Mouse (Mus musculus): ENCODE measurements around the gene Rbm3.

Rbm3 gene

DNA sequence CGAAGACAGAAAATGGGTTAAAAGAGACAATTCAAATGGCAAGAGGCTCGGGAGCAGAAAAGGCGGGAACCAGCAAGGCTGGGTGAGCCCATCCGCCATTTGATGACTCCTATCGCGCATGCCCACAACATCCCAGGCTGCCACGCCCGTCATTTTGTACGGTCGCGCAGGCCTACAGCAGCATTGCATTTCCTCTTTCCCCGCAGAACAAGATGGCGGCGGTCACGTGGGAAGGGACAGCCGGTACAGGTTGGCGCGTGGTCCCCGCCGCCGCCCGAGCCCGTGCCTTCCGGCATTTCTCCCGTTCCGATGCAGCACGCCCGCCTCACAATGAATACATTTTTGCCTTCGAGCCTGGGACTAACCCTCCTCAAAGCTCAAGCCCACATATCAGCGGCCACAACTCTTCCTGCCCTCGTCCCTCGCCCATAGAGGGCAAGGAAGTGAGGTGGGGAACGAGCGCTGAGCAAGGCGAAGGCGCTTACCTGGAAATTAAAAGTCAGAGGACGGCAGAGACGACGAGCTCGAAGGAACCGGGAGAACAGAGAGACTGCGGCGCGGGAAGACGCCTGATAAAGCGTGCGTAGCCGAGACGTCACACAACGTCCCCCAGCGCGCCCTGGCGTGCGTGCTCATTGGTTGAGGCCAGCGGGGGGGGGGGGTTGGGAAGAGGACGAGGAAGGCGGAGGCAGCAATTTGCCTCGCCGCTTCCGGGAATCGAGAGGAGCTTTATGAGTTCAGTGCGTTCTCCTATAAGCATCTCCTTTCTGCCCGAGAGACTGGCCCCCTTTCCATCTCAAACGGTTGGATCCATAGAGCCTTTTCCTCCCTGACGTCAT lies at the start of gene Rbm3:
TSS of gene Rbm3 (minus strand) at position 728 of the 839 bp plus-strand sequence.
- no peak for DNase-seq (ENCODE audit: extremely low read depth, low read depth, low spot score)

DNA sequence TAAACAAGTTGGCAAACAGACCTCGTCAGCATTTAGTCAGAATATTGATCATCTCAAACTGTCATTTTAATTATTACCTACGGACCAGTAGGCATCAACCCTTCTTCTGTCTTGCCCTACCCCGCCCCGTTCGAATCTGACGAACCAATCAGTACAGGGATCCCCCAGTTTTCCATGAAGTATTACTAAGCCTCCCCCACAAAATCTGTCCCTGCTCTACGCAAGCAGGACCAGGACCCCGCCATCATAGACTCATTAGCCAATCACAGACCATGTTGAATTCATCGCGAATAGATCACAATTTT lies 47.7 kb upstream of the Rbm3 start, which contains the start of gene Ebp:
TSS of gene Ebp (minus strand) at position 94 of the 305 bp plus-strand sequence.
- DNase-seq (ENCODE audit: extremely low read depth, low read depth, low spot score): no peak

DNA sequence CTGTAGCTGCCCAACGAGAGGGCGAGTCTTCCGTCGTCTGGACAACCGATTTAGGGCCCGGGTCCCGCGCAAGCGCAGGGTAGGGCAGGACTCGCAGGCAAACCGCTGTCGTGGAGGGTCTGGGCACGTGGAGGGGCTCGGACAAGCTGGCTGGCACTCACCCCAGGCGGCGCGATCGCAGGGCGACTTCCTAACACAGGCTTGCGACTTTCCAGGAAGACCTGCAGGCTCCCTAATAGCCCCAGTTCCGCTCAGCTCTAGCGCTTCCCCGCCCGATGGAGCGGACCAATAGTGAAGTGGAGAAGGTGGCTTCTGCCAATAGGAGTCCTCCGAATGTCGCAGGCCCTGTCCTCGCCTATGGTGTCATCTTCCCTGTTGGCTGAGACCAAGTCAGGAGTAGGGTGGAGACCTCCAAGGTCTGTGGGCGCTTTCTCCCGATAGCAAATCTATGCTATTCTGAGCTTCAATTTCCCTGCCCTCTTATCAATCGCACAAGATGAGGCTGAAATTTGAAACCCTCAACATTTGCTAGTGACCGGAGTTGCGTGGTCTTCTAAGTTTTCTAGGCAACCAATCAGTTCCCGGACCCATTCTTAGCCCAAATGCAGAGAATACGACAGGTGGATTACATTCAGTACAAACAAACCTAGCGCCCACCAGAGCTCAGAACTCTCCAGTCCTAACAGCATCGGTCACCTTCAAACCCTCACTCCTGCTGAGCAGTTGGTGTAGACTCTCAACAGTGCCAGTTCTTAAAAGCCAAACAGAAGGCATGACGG lies 47.1 kb upstream of the Rbm3 start:
- DNase-seq (ENCODE audit: extremely low read depth, low read depth, low spot score): no peak

DNA sequence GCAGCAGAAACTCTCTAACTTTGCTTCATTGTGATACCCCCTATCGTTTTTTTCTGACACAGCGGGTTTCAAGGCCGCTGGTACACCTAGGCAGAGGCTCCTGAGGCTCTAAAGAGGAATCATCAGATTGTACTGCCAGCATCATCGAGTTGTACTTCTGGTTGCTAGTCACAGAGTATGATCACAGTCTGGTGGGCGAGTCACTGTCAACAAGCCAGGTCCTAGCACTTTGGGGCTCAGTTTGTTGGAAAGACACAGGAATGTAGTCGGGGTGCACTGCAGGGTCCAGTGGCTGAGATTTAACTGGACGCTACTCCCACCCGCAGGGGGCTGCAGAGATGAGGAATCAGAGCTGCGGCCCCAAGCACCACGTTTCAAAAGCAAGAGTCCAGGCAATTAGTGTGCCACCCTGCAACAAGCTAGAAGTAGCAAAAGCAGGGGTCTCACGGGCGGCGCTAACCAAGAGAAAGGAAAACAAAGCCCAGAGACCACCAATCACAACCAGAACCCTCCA lies 46.5 kb upstream of the Rbm3 start:
- DNase-seq (ENCODE audit: extremely low read depth, low read depth, low spot score): no peak

DNA sequence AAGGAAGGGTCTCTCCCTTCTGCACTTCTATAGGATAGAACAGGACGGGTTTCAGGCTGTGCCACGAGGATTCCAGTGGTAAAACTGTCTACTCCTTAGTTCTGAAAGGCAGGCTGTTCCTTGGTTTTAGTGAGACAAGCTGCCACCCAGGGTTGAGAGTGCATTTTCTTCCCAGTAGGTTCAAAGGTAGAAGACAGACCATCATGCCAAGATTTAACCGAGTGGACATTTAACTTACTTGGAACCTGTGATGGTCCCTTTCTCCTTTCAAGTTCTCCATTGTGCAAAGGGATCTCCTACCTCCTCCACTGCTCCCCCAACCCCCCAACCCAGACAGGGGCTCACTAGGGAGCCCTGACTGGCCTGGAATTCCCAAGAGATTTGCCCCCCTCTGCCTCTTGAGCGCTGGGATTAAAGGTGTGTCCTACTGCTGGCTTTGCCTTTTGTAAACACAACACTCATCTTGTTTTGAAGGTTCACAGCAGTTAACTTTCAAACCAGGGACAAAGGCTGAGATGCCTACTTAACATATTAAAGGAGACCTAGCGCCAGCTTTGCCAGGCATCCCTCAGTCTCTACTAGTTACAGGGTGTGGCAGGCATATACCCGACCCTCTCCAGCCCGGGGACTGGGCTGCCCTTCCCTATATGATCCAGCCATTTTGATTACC lies 37.3 kb upstream of the Rbm3 start:
- DNase-seq (ENCODE audit: extremely low read depth, low read depth, low spot score): no peak

DNA sequence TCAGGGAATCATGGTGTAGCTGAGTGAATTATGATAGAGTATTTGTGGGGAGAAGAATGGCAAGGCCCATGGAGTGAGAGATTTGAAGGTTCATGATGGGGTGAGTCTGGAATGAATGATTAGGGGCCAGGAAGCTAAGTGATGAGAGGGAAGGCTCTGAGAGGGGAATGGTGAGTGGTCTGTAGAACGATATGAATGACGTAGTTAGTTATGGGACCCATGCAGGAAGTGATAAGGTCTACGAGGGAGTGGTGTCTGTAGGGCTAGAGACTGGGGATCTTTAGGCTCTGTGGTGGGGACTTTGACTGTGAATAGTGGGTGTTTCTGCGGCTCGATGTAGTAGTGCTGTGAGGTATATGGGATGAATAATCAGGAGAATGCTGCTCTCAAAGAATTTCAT lies 34.0 kb upstream of the Rbm3 start:
- DNase-seq (ENCODE audit: extremely low read depth, low read depth, low spot score): no peak

DNA sequence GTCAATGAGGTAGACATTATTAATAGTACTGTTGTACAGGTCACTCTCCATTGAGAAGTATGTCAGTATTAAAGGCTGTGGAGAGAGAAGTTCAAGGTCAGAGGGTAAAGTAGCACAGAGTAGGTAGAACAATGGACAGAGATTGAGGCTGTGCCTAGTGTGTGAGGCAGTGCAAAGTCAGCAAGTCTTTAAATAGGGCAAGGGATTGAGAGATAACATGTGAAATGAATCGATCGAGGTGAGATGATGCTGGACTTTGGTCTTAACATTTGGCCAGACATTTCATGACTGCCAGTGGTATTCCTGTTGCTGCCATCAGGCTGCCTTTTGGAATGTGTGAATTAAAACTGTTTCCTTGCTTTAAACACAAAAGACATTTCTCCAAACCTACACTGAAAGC lies 33.2 kb upstream of the Rbm3 start:
- DNase-seq (ENCODE audit: extremely low read depth, low read depth, low spot score): no peak

DNA sequence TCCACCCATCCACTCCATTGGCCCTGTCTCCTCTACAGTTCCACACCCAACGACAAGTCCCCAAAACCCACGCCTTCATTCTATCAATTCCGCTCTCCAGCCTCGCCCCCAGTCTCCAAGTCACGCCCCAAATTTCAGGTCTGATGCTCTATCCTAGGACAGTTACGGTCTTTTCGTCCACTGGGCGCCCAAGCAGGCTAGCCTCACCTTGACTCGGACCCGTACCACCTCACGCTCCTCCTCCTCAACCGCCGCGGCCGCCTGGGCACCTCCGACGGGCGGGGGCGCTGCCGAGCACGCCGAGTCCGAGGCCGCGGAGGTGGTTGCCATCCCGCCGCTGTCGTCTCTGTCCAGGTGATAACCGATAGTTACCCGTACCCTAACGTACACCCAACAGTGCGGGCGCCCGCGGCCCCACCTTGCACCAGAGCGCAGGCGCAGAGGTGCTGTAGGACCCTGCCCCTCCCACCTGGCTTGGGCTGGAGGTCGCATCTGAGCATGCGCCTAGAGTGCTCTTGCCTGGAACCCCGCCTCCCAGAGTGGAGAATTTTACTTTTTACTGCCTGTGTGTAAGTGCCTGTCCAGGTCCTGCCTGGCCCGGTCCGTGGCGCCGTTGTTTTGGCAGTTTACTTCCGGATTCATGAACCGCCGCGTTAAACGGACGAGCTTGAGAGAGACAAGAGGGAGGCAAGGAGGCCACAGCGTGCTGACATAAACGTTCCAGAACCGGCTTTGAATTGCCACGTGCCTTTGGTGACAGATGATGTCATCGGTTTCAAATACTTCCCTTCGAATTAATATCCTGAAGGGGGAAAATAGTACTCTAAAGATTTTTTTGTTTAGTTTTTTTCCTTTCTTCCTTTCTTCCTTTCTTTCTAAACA lies 30.1 kb upstream of the Rbm3 start, which contains the start of gene Tbc1d25:
TSS of gene Tbc1d25 (minus strand) at position 678 of the 882 bp plus-strand sequence.
- DNase-seq (ENCODE audit: extremely low read depth, low read depth, low spot score): peak; percentile 19

DNA sequence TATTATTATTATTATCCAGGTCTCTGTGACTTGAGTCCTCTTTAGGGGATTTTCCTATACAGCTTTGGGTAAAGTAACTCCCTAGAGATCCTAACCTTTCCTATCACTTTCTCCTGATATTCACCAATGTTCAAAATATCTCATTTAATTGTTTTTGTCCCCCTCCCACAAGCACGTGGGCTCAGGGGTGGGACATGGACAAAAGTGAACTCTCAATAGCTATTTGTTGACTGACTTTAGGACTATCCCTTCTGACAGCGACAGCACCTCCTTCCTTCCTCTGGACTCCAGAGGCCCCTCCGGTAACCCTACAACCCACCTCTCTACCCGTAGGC lies 29.5 kb upstream of the Rbm3 start:
- no peak for DNase-seq (ENCODE audit: extremely low read depth, low read depth, low spot score)

DNA sequence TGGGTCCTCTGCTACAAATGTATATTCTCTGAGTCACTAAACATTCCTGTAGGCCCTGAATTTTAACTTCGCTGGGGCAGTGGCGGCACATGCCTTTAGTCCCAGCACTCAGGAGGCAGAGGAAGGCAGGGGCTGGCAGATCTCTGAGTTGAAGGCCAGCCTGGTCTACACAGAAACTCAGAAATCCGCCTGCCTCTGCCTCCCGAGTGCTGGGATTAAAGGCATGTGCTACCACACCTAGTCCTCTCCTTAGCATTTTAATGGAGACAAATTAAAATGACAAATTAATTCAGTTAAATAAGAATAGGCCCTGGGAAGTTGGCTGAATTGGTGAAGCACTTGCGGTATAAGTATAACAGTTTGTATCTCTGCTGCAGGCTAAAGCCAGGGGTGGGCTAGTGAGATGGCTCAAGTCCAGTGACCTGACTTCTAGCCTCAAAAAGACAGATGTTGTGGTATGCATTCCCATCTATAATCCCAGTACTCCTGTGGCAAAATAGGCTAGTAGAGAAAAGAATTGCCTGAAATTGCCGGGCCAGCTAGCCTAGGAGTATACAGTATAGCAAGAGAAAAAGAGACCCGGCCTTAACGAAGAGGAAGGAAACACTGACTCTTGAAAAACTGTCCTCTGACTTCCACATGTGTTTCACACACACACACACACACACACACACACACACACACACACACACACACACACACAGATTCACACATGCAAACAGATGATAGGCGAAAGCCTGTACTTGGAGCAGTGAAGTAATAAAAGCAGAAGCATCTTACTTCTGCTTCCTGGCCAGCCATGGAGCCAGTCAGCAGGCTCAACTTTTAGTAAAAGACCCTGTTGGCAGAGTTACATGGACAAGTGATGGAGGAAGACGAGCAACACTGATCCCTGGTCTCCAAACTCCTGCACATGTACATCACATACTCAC lies 22.3 kb upstream of the Rbm3 start:
- no peak for DNase-seq (ENCODE audit: extremely low read depth, low read depth, low spot score)

DNA sequence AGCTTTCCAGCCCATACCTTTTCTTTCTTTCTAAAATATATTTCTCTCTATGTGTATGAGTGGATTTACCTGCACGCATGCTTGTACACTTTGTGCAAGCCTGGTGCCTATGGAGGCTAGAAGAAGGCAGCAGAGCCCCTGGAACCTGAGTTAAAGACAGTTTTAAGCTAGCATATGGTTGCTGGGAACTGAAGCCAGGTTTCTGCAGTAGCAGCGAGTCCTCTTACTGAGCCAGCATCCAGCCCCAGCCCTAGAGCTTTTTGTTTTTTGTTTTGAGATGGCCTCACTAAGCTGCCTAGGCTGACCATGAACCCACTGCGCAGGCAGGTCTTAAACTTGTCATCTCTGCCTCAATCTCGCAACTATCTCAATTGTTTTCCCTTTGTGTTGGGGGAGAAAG lies 18.8 kb upstream of the Rbm3 start:
- DNase-seq (ENCODE audit: extremely low read depth, low read depth, low spot score): no peak

DNA sequence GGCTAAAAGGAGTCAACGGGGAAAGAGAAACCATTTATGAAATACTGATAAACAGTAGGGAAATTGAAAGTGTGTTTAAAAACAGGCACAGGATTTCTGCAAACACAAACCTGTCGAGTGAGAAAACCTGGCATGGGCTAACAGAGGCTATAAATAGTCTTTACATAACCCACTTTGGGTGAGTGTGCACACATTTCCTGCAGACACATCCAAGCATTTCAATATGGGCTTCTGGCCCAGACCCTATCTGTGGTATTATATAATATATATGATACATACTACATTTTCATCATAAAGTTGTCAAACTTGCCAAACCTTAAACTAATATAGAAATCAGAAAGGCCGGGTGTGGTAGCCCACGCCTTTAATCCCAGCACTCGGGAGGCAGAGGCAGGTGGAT lies 17.4 kb upstream of the Rbm3 start:
- no peak for DNase-seq (ENCODE audit: extremely low read depth, low read depth, low spot score)

DNA sequence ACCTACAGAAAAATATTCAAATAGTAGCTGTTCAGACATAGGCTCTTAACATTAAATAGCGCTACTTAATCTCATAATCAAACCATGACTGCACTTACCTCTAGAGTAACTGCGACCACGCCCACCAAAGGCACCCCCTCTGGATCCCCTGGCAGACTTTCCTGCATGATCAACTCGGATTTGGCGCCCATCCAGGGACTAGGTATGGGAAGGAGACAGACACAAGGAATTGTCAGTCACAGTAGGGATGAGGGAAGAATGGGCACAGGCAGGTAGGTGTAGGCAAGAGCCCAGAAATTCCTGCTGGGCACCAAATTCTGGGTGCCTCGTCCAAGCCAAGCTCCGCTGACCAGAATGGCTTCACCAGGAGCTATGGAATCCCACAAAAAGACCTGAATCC lies 1.9 kb downstream of the Rbm3 start:
- no peak for DNase-seq (ENCODE audit: extremely low read depth, low read depth, low spot score)

DNA sequence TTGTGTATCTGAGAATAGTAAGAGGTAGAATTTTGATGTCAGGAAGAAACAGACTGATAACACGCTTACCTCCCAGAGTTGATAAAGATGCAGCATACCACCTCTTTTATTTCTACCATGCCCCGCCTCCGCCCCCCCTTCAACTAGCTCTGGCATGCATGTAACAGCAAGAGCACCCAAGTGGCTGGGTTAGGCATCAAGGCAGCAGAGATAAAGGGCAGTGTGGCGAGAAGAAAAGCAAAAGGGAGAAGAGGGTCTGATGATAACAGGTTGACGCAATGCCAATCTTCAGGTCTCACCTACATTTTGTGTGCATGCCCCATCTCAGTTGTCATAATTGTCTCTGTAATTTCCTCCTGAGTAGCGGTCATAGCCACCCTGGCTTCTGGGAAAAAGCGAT lies 2.7 kb downstream of the Rbm3 start:
- no peak for DNase-seq (ENCODE audit: extremely low read depth, low read depth, low spot score)

DNA sequence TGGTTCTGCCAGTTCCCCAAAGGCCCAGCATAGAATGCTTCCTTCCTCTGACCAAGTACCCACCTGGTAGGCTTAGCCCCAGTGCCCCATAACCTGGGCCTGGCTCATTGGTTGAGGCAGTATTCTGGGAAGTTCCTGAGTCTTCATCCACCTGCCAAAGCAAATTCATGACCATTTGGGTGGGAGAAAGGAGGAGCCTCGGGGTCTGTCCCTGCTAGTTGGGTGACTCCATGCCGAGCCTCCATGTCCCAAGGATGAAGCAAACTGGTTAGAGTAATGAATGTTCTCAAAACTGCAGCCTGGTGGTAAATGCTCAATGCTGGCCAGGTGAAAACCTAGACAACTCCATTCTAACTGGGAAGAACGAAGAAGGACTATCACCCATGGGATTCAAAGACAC lies 4.6 kb downstream of the Rbm3 start:
- no peak for DNase-seq (ENCODE audit: extremely low read depth, low read depth, low spot score)

DNA sequence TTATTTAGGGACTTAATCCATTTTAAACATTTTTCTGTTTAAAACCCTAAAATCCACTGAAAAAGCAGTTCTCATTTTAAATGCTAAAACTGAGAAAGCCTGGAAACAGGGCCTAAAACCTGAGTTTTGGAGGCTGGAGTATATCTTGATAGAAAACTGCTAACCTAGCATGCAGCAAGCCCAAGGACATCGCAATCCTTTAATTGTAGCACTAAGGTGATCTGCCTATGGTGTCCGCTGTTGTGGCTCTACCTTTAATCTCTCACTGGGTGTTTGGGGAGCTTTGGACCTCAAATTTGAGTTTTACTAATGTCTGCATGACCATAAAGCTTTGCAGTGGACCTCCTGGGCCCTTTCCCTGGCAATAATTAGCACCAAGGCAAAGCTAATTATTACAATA lies 5.2 kb downstream of the Rbm3 start:
- DNase-seq (ENCODE audit: extremely low read depth, low read depth, low spot score): no peak

DNA sequence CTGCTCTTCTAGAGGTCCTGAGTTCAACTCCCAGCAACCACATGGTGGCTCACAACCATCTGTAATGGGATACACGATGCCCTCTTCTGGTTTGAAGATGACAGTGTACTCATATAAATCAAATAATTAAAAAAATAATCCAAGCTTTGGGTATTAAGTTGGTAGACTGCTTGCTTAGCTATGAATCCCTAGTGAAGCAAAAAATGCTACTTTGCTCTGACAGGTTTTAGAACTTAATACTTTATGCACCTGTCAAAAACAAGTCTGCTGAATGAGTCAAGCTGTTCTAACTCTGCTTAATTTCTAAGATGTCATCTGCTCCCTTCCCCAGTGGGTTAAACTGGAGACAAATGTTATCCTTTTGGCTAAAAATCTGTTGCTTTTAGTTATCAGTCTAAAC lies 6.2 kb downstream of the Rbm3 start:
- no peak for DNase-seq (ENCODE audit: extremely low read depth, low read depth, low spot score)

DNA sequence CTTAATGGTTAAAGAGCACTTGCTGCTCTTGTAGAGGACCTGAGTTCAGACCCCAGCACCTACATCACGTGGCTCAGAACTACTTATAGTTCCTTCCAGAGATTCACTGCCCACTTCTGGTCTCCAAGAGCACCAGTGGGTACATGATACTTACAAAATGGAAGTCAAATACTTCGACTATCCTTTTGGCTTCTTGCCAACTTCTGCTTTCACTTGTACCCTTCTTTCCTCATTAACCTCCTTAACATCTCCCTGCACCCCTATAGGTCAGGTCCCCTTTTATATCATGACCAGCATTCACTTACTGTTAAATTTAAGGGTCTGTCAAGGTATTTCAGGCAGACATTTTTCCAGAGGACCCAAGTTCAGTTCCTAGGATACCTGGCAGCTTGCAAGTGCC lies 9.8 kb downstream of the Rbm3 start:
- no peak for DNase-seq (ENCODE audit: extremely low read depth, low read depth, low spot score)

Measured in fat pad, adult 2 months (tissue).